Mouse (Mus musculus) liver, embryonic 12.5 days (tissue): Measurements from ENCODE around the gene Ezh1. TPM values are rescaled to one million over a fixed set of nuclear protein-coding genes. Genes with fewer than 3 reads are reported as not detected.

Experiments used
- ATAC-seq: fragments of 200-750 bp; cut with Nextera tagmentation; 2 replicates; pipeline ENCODE4 v1.8.0; 2017; ENCODE audit warnings: moderate number of reproducible peaks, mild to moderate bottlenecking, moderate library complexity
- H3K27ac ChIP-seq: fragments of 300-500 bp; sonication (generic); 2 replicates; pipeline ENCODE4 v1.5.1; 2016; ENCODE audit warnings: mild to moderate bottlenecking
- H3K27me3 ChIP-seq: fragments of 300-500 bp; sonication (generic); replicated peaks from 2 replicates; pipeline ENCODE4 v1.6.1; 2016; ENCODE audit warnings: mild to moderate bottlenecking, moderate library complexity
- H3K36me3 ChIP-seq: fragments of 300-500 bp; sonication (generic); 2 replicates; pipeline ENCODE4 v1.6.1; 2016; ENCODE audit warnings: mild to moderate bottlenecking, moderate library complexity
- H3K4me1 ChIP-seq: fragments of 300-500 bp; sonication (generic); 2 replicates; pipeline ENCODE4 v1.6.1; 2016
- H3K4me2 ChIP-seq: fragments of 300-500 bp; sonication (generic); 2 replicates; pipeline ENCODE4 v1.6.1; 2016; ENCODE audit warnings: mild to moderate bottlenecking, moderate library complexity
- H3K4me3 ChIP-seq: fragments of 300-500 bp; sonication (generic); 2 replicates; pipeline ENCODE4 v1.5.1; 2016; ENCODE audit warnings: mild to moderate bottlenecking, moderate library complexity
- H3K9ac ChIP-seq: fragments of 300-500 bp; sonication (generic); 2 replicates; pipeline ENCODE4 v1.6.1; 2016; ENCODE audit warnings: mild to moderate bottlenecking, moderate library complexity
- H3K9me3 ChIP-seq: fragments of 300-500 bp; sonication (generic); replicated peaks from 2 replicates; pipeline ENCODE4 v1.6.1; 2016; ENCODE audit warnings: mild to moderate bottlenecking, moderate library complexity
- WGBS: fragments of 180-500 bp; shearing (Covaris S2); methylation state at CpG from one replicate; pipeline ENCODE4 v1.1.7; 2016; ENCODE audit not compliant: insufficient replicate concordance; 5-methylcytosine and 5-hydroxymethylcytosine counted together
- polyA plus RNA-seq: library from polyadenylated mRNA; unstranded; fragments of >200 nt; fragmentation: Nextera tagmentation; extraction: Ambion mirVana; gene quantifications from 2 replicates; pipeline ENCODE4 v1.2.1, GENCODE M21; 2016

Gene Ezh1
- polyA plus RNA-seq, 1 experiment from 2014 or later: 9.8 TPM

DNA sequence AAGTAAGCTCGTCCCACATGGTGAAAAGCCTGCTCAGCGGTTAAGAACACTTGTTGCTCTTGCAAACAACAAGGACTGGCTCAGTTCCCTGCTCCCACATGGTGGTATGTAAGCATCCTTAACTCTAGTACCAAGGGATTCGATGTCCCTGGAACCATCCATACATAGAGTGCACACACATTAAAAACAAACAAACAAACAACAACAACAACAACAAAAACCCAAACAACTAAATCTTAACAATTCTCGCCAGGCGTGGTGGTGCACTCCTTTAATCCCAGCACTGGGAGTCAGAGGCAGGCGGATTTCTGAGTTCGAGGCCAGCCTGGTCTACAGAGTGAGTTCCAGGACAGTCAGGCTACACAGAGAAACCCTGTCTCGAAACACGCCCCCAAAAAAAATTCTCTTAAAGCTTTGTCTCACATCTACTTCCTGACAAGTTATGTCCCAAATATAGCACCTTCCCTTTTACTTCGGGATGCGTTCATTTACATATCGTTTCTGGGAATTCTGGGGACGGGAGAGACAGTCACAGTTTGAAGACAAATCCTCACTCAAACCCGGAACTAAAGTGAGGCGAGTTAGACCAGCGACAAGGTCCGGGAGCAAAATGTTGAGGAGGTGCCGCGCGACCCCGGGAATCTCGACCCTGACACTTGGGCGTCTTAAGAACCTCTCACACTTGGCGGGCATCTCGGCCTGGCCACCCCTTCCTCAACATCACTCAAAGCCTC is 765 bp downstream of the Ezh1 start:
- peaks cover 34% of the 10 kb centered on the region for H3K27me3 ChIP-seq
- H3K36me3 ChIP-seq: no peaks in the 10 kb centered on the region
- peak overlapping the region; percentile 83 for H3K27ac ChIP-seq
- H3K4me2 ChIP-seq: peak overlapping the region; percentile 91
- peaks cover 31% of the 10 kb centered on the region for H3K4me1 ChIP-seq
- H3K9ac ChIP-seq: peak overlapping the region; percentile 95
- no peak for ATAC-seq
- peak overlapping the region; percentile 89 for H3K4me3 ChIP-seq
- no peaks in the 10 kb centered on the region for H3K9me3 ChIP-seq
- WGBS: 16% methylated on average over 25 of the region's 25 CpGs

DNA sequence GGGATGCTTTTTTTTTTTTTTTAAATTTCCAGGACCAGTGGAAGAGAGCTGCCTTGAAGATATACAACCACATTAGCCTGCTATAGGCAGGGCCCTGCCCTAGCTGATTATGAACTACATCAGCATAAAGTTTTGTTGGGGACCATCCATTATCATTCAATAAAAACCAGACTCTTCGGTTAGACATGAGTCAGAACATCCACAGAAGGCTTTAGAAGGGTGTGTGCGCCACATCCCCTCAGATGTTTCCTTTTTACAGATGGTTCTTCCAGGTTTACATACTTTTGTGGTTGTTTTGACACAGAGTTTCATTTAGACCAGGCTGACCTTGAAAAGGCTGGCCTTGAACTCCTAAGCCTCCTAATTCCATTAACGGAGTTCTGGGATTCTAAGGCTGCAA is 1.9 kb downstream of the Ezh1 start:
- Histone ChIP-seq H3K9me3 (no peaks in the 10 kb centered on the region), H3K36me3 (no peaks in the 10 kb centered on the region), H3K4me3 (no peak overlapping the region), H3K27me3 (peaks cover 22% of the 10 kb centered on the region), H3K4me1 (peaks cover 30% of the 10 kb centered on the region), H3K9ac (no peak overlapping the region), H3K4me2 (0 out of 2 replicates have a peak overlapping the region, but pooled peaks have one; percentile 91), H3K27ac (no peak overlapping the region)
- no peak for ATAC-seq
- 75% methylated on average over 3 of the region's 3 CpGs for WGBS

DNA sequence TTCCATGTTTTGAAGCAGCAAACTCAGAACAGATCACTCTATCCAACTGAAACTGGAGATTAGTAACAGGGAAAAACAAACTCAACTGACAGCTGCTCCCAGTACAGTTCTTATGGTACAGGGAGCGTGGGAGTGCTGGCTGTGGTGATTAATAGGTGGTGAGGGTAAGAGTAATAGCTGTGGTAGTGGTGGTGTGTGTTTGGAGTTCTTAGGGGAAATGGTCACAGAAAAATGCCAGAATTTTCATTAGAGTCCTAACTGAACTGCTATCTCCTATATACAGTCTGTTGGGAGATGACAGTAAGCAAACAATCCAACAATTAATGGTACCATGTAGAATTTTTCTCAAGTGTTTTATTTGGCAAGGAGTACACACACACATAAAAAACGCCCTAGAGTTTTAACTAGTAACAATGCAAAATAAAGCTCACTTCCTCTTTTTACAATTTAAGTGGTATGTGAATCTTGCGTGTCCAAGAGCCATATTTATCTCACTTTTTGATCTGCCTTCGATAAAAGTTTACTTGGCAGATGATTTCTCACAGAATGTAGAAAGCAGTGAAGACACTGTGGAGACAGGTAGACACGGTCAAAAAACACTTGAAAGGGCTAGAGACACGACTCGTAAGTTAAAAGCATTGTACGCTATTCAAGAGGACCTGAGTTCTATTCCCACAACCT is 4.8 kb downstream of the Ezh1 start:
- no peaks in the 10 kb centered on the region for H3K9me3 ChIP-seq

DNA sequence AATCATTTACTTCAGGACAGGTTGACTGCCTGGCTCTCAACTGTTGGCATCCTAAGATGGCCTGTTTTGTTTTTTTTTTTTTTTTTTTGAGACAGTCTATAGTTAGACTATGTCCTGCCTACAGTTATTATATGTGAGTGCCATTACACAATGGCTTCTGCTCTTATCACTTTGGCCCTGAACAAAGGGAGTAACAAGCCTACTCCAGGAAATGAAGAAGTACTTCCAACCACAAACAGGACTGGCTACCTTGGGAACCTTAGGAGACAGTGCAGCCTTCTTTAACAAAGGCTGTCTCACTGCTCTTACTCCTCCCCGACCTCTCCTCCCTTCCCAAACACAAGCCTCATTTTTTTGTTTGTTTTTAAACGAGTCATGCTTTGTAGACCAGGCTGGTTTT is 5.4 kb downstream of the Ezh1 start:
- no peak for ATAC-seq
- no peaks in the 10 kb centered on the region for H3K9me3 ChIP-seq
- 23% methylated on average over 2 of the region's 2 CpGs for WGBS
- H3K27ac ChIP-seq: no peak overlapping the region
- H3K4me2 ChIP-seq: no peak overlapping the region
- peaks cover 24% of the 10 kb centered on the region for H3K4me1 ChIP-seq
- no peak overlapping the region for H3K9ac ChIP-seq
- H3K36me3 ChIP-seq: peaks cover 20% of the 10 kb centered on the region
- no peaks in the 10 kb centered on the region for H3K27me3 ChIP-seq
- no peak overlapping the region for H3K4me3 ChIP-seq

More for the DNA sequence above, 4.8 kb downstream of the Ezh1 start:
- 59% methylated on average over 8 of the region's 8 CpGs for WGBS
- Histone ChIP-seq H3K4me3 (no peak overlapping the region), H3K27ac (no peak overlapping the region), H3K27me3 (no peaks in the 10 kb centered on the region), H3K36me3 (peaks cover 15% of the 10 kb centered on the region), H3K9ac (no peak overlapping the region), H3K4me1 (peaks cover 27% of the 10 kb centered on the region), H3K4me2 (no peak overlapping the region)
- ATAC-seq: no peak

DNA sequence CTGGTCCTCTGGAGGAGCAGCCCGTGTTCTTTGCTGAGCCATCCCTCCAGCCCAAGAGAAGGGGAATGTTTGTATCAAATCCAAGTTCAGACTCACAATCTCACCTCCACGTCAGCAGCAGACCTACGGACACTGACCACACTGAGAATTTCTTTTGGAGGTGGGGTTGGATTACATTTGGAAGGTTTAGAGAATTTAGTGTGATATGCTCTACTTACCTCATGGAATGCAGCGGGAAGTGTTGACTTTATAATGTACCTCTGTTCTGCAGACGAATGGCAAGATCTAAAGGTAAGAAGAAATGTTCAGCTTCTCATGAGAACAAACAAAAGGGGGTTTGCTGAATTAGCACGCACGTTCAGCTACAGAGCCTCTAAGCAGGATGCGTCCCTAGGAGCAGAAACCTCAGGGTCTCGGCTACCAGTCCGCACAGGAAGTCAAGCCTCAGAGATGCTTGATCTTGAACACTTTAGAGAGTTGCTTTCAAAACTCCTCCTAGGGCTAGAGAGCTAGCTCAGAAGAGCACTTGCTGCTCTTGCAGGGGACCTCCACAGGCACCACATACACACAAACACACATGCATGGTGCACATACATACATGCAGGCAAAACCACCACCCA is 7.7 kb downstream of the Ezh1 start:
- no peak overlapping the region for H3K4me3 ChIP-seq
- H3K4me1 ChIP-seq: peaks cover 5% of the 10 kb centered on the region
- H3K4me2 ChIP-seq: no peak overlapping the region
- peaks cover 40% of the 10 kb centered on the region for H3K36me3 ChIP-seq
- H3K9ac ChIP-seq: no peak overlapping the region
- H3K9me3 ChIP-seq: no peaks in the 10 kb centered on the region
- H3K27ac ChIP-seq: no peak overlapping the region
- WGBS: 56% methylated on average over 10 of the region's 10 CpGs
- no peak for ATAC-seq
- H3K27me3 ChIP-seq: no peaks in the 10 kb centered on the region

- no peak for ATAC-seq
- Histone ChIP-seq H3K27me3 (no peaks in the 10 kb centered on the region), H3K4me3 (no peak overlapping the region), H3K36me3 (peaks cover 52% of the 10 kb centered on the region), H3K27ac (no peak overlapping the region), H3K9me3 (no peaks in the 10 kb centered on the region), H3K4me1 (peaks cover 5% of the 10 kb centered on the region), H3K4me2 (no peak overlapping the region), H3K9ac (no peak overlapping the region)
- 85% methylated on average over 5 of the region's 5 CpGs for WGBS
Observed at GRCm38 (mm10) chr11:101216936-101217335, 9.3 kb downstream of the Ezh1 start.

GRCm38 (mm10) chr11:101211970-101212369 is 14.3 kb downstream of the Ezh1 start:
- no peak overlapping the region for H3K4me3 ChIP-seq
- peaks cover 79% of the 10 kb centered on the region for H3K36me3 ChIP-seq
- no peak overlapping the region for H3K4me2 ChIP-seq
- no peak overlapping the region for H3K27ac ChIP-seq
- H3K9ac ChIP-seq: no peak overlapping the region
- 36% methylated on average over 3 of the region's 3 CpGs for WGBS
- H3K27me3 ChIP-seq: no peaks in the 10 kb centered on the region
- ATAC-seq: no peak
- no peaks in the 10 kb centered on the region for H3K9me3 ChIP-seq
- no peaks in the 10 kb centered on the region for H3K4me1 ChIP-seq

DNA sequence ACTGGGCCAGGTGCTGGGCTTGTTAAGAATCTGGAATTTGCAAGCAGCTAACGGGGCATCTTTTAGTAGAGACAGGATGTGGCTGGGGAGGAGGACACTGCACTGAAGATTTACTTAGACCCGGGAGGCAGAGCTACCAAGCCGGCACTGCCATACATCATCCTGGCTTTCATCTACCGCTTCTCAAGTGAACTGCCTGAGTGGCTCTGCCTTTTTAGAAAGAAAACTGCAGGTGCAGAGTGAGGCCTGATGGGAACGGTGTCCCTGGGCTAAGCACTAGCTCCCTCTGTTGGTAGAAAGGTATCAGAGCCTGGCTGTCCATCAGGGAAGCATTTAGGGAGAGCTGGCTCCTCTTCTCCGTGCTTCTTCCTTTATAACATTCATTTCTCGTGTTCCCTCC is 25.3 kb downstream of the Ezh1 start:
- Histone ChIP-seq H3K4me2 (no peak overlapping the region), H3K4me1 (peaks cover 22% of the 10 kb centered on the region), H3K36me3 (peaks cover 73% of the 10 kb centered on the region), H3K9ac (no peak overlapping the region), H3K4me3 (no peak overlapping the region), H3K27me3 (no peaks in the 10 kb centered on the region), H3K27ac (0 out of 2 replicates have a peak overlapping the region, but pooled peaks have one; percentile 23), H3K9me3 (no peaks in the 10 kb centered on the region)
- ATAC-seq: no peak
- WGBS: 38% methylated on average over 7 of the region's 7 CpGs

GRCm38 (mm10) chr11:101199555-101199954 is 26.7 kb downstream of the Ezh1 start:
- Histone ChIP-seq H3K4me3 (no peak overlapping the region), H3K27ac (0 out of 2 replicates have a peak overlapping the region, but pooled peaks have one; percentile 11), H3K27me3 (no peaks in the 10 kb centered on the region), H3K9me3 (no peaks in the 10 kb centered on the region), H3K36me3 (peaks cover 67% of the 10 kb centered on the region), H3K4me1 (peaks cover 22% of the 10 kb centered on the region), H3K4me2 (peak overlapping the region; percentile 19), H3K9ac (no peak overlapping the region; the same call in 1 of the 2 replicates)
- ATAC-seq: peak; percentile 88
- WGBS: 48% methylated on average over 3 of the region's 3 CpGs

DNA sequence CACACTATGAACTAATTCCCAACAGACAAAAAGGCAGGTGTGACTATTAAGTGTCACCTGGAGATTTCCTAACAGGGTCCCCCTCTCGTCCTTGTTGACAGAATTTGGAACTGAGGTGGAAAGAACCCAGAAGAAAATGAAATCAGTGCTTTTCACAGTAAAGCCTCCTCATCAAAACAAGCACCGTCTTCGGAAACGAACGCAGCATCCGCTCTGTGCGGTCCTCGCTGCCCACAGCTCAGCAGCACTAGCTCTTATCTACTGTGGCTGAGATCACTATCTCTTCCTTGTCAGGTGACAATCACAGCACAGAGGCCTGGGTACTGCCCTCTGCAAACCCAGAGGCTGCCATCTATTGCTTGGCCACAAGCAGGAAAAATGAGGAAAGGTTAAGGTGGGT is 30.1 kb downstream of the Ezh1 start:
- Histone ChIP-seq H3K9ac (no peak overlapping the region), H3K4me3 (no peak overlapping the region), H3K27ac (no peak overlapping the region), H3K4me1 (peaks cover 31% of the 10 kb centered on the region), H3K4me2 (no peak overlapping the region), H3K9me3 (no peaks in the 10 kb centered on the region), H3K27me3 (no peaks in the 10 kb centered on the region), H3K36me3 (peaks cover 65% of the 10 kb centered on the region)
- ATAC-seq: no peak
- 76% methylated on average over 8 of the region's 8 CpGs for WGBS

DNA sequence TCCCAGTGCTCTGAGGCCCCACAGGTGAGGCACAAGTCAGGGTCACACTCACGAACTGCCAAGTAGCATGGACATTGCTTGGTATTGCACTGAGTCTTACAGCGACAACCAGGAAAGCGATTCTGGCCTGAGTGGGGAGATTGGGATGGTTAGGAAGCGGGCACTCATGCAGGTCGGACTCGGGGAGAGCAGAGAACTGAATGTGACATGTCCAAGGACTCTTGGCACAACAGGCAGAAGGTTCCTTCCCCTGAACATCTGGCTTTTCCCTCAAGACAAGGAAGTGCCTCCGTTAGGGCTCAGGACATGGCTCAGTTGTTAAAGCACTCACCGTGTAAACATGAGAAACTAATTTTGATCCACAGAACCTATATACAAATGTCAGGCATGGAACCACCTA is 30.7 kb downstream of the Ezh1 start:
- H3K9me3 ChIP-seq: no peaks in the 10 kb centered on the region
- 83% methylated on average over 8 of the region's 8 CpGs for WGBS
- H3K27me3 ChIP-seq: no peaks in the 10 kb centered on the region
- H3K36me3 ChIP-seq: peaks cover 60% of the 10 kb centered on the region
- no peak overlapping the region for H3K27ac ChIP-seq
- no peak overlapping the region for H3K4me3 ChIP-seq
- H3K4me2 ChIP-seq: no peak overlapping the region
- H3K4me1 ChIP-seq: peaks cover 31% of the 10 kb centered on the region
- ATAC-seq: no peak
- no peak overlapping the region for H3K9ac ChIP-seq

DNA sequence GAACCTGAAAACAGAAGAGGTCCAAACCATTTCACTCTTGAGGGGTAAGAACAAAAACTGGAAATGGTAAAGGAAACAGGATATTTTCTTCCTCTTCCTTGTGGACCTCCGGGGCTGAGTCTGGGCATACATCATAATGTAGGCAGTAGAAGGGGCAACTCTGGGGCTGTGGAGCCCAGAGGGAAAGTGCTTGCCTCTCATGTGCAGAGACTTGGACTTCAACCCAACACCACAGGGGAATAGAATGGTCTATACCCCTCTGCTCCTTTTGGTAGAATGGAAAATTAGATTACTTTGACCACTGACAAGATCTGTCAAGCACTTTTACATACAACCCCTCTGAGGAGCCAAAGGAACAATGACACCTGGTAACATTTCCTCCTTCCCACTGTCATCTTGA is 31.2 kb downstream of the Ezh1 start:
- H3K36me3 ChIP-seq: peaks cover 56% of the 10 kb centered on the region
- H3K4me3 ChIP-seq: no peak overlapping the region
- H3K9me3 ChIP-seq: no peaks in the 10 kb centered on the region
- H3K27me3 ChIP-seq: no peaks in the 10 kb centered on the region
- H3K4me1 ChIP-seq: peaks cover 33% of the 10 kb centered on the region
- no peak overlapping the region for H3K4me2 ChIP-seq
- H3K27ac ChIP-seq: no peak overlapping the region
- no peak for ATAC-seq
- 25% methylated on average over 1 of the region's 1 CpGs for WGBS
- no peak overlapping the region for H3K9ac ChIP-seq
